Mouse (Mus musculus): Measurements from ENCODE around the gene Ndufs8. TPM values are rescaled to one million over a fixed set of nuclear protein-coding genes. Genes with fewer than 3 reads are reported as not detected.
A peak's percentile ranks its signal among the peaks of the same experiment; 100 is the strongest.

The Ndufs8 gene
- polyA plus RNA-seq, 1 experiment from 2014 or later: 258 TPM

DNA sequence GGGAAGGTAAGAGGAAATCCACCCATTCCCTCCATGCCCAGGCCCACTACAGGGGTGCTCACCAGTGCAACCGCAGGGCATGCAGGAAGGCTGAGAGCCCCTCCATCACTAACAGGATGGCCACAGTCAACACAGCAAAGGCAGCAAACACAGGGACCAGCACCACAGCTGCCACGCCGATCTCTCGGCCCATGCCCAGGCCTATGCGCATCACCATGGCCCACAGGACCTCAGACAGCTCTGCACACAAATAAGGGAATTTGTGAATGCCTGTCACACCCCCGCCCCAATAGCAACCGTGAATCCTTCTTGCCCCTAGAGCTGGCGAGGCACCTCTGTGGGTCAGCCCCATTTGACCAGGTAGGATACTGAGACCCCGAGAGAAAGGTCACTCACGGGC lies 16.4 kb downstream of the Ndufs8 start:
- Histone ChIP-seq H3K36me3 (replicated peaks) (peaks cover 89% of the 10 kb centered on the region), H3K27me3 (replicated peaks; ENCODE audit: low read depth, poor library complexity, severe bottlenecking) (no peaks in the 10 kb centered on the region), H3K9me3 (no peaks in the 10 kb centered on the region), H3K4me1 (peaks cover 10% of the 10 kb centered on the region), H3K4me3 (no peak overlapping the region; the same call in 1 of the 2 replicates), H3K27ac (replicated peaks) (0 out of 2 replicates have a peak overlapping the region, but pooled peaks have one; percentile 7)
- WGBS: 93% methylated on average over 10 of the region's 10 CpGs
- no peak for DNase-seq (ENCODE audit: low spot score)

DNA sequence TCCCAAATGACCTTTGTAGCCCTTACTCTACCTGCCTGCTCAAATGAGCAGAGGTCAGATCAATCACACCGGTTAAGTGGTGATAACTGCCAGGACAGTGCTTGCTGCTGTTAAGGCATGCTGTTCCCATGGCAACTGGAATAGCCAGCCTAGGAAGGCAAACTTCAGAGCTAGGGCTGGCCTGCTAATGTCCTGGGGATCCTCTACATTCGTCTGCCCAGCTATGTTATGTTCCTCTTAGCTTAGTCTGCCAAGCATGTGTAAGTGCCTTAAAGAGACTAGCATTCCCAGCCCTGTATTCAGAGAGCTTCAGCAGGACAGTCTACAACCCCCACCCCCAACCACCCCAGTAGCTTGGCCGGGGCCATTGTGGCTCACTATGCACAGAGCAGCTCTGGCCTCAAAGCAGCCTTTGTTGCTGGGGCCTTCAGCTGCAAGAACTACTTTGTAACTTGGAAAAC lies 17.4 kb downstream of the Ndufs8 start:
- Histone ChIP-seq H3K9me3 (no peaks in the 10 kb centered on the region), H3K27ac (replicated peaks) (peak overlapping the region; percentile 1; the same call in 1 of the 2 replicates), H3K4me3 (no peak overlapping the region), H3K4me1 (peaks cover 10% of the 10 kb centered on the region), H3K36me3 (replicated peaks) (peaks cover 95% of the 10 kb centered on the region), H3K27me3 (replicated peaks; ENCODE audit: low read depth, poor library complexity, severe bottlenecking) (no peaks in the 10 kb centered on the region)
- DNase-seq (ENCODE audit: low spot score): no peak
- 31% methylated on average over 3 of the region's 3 CpGs for WGBS

DNA sequence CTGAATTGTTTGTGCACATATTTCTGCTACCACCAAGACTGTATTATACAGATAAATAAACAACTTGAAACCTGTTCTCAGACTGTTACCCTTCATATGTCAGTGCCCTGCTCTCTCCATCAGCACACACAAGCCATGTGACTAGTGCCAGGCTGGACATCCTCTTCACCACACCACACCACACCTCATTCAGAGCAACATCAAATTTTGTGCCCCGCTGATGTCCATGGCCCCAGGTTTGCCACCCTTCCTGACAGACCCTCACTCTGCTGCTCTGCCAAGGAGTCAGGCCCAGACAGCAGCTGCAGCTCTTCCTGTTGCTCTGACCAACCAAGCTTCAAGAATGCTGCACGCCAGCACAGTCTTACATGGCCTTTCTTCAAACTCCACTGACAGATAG lies 18.3 kb downstream of the Ndufs8 start:
- peaks cover 10% of the 10 kb centered on the region for H3K4me1 ChIP-seq
- no peaks in the 10 kb centered on the region for H3K9me3 ChIP-seq
- H3K4me3 ChIP-seq: no peak overlapping the region
- H3K27ac ChIP-seq (replicated peaks): no peak overlapping the region
- 88% methylated on average over 2 of the region's 2 CpGs for WGBS
- H3K27me3 ChIP-seq (replicated peaks; ENCODE audit: low read depth, poor library complexity, severe bottlenecking): no peaks in the 10 kb centered on the region
- peaks cover 97% of the 10 kb centered on the region for H3K36me3 ChIP-seq (replicated peaks)
- no peak for DNase-seq (ENCODE audit: low spot score)

DNA sequence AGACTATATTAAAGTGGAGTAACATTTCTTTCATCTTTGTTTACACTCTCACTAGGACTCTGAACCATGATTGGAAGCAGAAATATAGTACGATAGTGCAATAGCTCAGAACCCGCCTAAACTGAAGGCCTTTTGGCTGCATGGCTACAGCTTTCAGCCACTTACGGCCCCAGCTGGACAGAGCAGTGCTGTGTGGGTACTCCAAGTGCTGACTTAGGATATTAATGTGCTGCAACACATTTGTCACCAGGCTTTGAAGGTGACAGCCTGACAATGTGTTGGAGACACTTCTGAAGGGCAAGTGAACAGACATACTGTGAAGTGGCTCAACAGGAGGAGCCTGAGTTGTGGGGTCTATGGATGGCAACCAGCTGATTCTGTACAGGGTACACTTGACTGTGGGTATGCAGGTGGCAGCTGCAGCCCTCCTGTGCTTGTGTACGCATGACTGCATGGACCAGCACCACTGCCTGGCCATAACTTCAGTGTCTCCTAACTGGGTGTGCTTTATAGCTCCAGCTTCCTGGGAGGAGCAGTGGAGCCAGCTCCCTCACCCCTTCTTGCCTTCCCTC lies 18.9 kb downstream of the Ndufs8 start:
- Histone ChIP-seq H3K27ac (replicated peaks) (no peak overlapping the region), H3K4me3 (no peak overlapping the region), H3K4me1 (peaks cover 10% of the 10 kb centered on the region), H3K36me3 (replicated peaks) (peaks cover 98% of the 10 kb centered on the region), H3K27me3 (replicated peaks; ENCODE audit: low read depth, poor library complexity, severe bottlenecking) (no peaks in the 10 kb centered on the region), H3K9me3 (no peaks in the 10 kb centered on the region)
- DNase-seq (ENCODE audit: low spot score): no peak
- 96% methylated on average over 4 of the region's 4 CpGs for WGBS

DNA sequence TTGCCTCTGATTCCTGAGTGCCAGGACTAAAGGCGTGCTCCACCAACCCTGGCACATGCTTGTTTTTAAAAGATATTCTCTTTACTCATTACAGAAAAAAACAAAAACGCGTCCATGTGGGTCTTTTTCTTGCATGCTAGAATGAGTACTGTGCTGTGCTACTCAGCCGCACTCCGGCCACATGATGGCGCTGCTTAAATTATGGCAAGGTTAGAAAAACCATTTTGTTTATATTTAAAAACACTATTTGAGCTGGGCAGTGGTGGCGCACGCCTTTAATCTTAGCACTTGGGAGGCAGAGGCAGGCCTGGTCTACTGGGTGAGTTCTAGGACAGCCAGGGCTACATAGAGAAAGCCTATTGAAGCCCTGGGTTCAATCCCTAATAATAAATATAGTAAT lies 22.4 kb downstream of the Ndufs8 start:
- WGBS: 86% methylated on average over 8 of the region's 8 CpGs
- H3K36me3 ChIP-seq (replicated peaks): peaks cover 96% of the 10 kb centered on the region

DNA sequence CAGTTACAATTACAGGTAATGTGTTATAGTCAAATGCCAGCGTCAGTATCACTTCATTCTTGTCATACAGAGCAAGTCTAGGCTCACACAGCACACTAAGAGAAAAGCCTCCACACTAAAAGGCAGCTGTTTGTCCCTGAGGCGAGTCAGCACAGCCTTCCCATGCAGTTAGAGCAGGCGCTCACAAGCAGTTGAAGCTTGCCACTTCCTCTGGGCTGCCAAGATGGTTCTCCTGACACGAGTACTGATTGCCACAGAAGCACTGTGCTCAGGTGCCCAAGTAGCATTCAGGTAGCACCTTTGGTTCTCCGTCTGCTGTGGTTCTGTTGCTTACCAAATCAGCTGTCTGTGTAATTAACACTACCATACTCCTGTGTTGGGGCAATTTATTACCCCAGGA lies 23.5 kb downstream of the Ndufs8 start:
- H3K4me3 ChIP-seq: no peak overlapping the region
- H3K4me1 ChIP-seq: no peaks in the 10 kb centered on the region
- WGBS: 92% methylated on average over 5 of the region's 5 CpGs
- no peak for DNase-seq (ENCODE audit: low spot score)
- H3K27ac ChIP-seq (replicated peaks): no peak overlapping the region
- H3K27me3 ChIP-seq (replicated peaks; ENCODE audit: low read depth, poor library complexity, severe bottlenecking): no peaks in the 10 kb centered on the region
- no peaks in the 10 kb centered on the region for H3K9me3 ChIP-seq
- H3K36me3 ChIP-seq (replicated peaks): peaks cover 96% of the 10 kb centered on the region

More for the DNA sequence above, 22.4 kb downstream of the Ndufs8 start:
- no peak for DNase-seq (ENCODE audit: low spot score)
- Histone ChIP-seq H3K4me1 (peaks cover 5% of the 10 kb centered on the region), H3K27me3 (replicated peaks; ENCODE audit: low read depth, poor library complexity, severe bottlenecking) (no peaks in the 10 kb centered on the region), H3K9me3 (no peaks in the 10 kb centered on the region), H3K4me3 (no peak overlapping the region), H3K27ac (replicated peaks) (no peak overlapping the region)

DNA sequence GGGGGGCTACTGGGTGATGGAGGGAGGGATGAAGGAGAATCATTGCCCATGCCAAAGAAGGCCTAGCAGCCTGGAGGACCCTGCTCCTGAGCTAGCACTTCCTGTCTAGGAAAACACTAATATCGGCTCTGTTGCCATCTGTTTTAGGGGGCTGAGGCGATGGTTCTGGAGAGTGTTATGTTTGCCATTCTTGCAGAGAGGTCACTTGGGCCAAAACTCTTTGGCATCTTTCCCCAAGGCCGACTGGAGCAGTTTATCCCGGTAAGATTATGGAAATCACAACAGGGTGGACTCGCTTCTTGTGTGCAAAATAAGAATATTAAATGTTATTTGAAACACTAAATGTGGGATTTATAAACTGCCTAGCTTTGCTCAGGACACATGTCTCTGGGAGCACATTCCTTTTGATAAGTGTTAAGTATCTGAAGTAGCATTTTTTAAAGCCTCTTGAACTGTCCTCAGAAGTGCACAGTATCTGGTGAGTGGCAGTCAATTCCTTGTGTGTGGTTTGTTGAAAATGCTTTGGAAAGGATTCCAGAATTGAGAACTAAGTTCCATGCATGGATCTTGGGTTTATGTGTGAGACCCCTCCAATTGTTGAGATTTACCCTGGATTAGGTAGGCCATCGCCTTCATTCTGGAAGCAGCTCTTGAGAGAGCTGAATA lies 28.1 kb downstream of the Ndufs8 start:
- Histone ChIP-seq H3K4me1 (no peaks in the 10 kb centered on the region), H3K9me3 (no peaks in the 10 kb centered on the region), H3K4me3 (no peak overlapping the region), H3K36me3 (replicated peaks) (peaks cover 61% of the 10 kb centered on the region), H3K27me3 (replicated peaks; ENCODE audit: low read depth, poor library complexity, severe bottlenecking) (no peaks in the 10 kb centered on the region), H3K27ac (replicated peaks) (no peak overlapping the region)
- 83% methylated on average over 6 of the region's 6 CpGs for WGBS
- DNase-seq (ENCODE audit: low spot score): no peak

DNA sequence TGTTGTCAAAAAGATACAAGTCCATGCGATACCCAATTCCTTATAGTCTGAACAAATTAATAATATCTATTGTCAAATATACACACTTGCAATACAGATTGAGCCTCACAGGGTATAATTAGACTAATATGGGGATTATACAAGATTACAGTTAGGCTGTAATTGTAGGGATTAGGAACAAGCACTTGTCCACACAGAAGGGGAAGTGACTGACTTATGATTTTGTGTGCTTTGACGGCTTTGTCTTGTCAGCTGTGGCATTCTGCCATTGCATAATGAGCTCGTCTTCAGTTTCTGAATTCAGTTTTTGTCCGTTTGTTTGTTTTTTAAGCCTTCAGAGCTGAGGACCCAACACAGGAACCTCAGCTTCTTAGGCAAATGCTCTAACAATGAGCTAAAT lies 30.4 kb downstream of the Ndufs8 start:
- H3K4me1 ChIP-seq: no peaks in the 10 kb centered on the region
- no peak for DNase-seq (ENCODE audit: low spot score)
- WGBS: 84% methylated on average over 4 of the region's 4 CpGs
- peaks cover 52% of the 10 kb centered on the region for H3K36me3 ChIP-seq (replicated peaks)
- no peaks in the 10 kb centered on the region for H3K27me3 ChIP-seq (replicated peaks; ENCODE audit: low read depth, poor library complexity, severe bottlenecking)
- H3K4me3 ChIP-seq: no peak overlapping the region
- H3K27ac ChIP-seq (replicated peaks): no peak overlapping the region
- H3K9me3 ChIP-seq: no peaks in the 10 kb centered on the region

DNA sequence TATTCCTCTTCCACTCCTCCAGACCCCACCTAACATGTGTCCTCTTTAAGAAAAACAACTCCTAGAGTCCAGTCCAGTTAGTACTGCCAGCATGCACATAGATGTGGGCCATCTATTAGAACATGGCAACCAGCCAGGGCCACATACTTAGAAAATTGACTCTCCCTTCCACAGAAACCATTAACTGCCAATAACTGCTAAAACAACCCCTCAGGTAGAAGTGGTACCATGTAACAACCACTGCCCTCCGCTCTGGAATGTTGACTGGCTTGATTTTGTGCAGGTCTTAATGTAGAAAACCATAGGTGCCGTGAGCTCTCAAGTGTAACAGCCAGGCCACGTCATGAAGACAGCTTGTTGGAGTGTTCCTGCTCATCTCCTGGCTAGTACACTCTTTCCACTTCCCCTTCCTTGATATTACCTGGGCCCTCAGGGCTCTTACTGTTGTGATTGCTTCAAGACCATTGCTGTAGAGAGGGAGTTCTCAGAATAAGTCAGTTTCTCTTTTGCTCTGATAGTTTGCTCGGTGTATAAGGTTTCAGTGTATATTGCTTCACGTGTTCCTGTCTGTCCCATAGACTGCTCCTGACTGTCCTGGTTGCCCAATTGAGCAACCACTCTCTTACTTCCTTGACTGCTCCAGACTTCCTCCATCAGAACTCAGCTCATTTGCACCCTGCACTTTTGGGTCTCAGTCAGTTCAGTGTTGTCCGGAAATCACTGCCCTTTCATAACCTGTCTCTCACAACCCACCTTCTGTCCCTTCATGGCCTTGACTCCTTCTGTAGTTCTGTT lies 32.3 kb downstream of the Ndufs8 start:
- H3K36me3 ChIP-seq (replicated peaks): peaks cover 50% of the 10 kb centered on the region
- WGBS: 90% methylated on average over 6 of the region's 6 CpGs
- H3K4me1 ChIP-seq: no peaks in the 10 kb centered on the region
- no peak overlapping the region for H3K4me3 ChIP-seq
- no peak for DNase-seq (ENCODE audit: low spot score)
- H3K27ac ChIP-seq (replicated peaks): no peak overlapping the region
- H3K27me3 ChIP-seq (replicated peaks; ENCODE audit: low read depth, poor library complexity, severe bottlenecking): no peaks in the 10 kb centered on the region
- H3K9me3 ChIP-seq: no peaks in the 10 kb centered on the region

DNA sequence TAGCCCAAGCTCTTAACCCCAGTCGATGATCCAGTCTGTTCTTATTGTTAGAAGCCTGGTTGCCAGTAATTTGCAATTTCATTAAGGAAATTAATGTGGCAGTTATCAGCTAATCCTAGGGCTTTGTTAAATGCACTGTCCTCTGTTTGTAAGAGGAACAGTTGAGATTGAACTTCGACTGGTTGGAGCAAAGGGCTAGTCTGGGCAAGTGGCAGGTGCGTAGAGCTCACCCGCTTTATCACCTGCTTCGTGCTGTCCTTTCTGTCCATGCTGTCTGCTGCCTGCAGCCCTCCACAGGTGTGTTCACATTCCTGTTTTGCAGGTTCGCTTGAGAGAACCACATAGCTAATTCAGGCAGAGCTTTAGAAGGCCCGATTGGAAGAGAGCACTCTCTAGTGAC lies 37.5 kb downstream of the Ndufs8 start:
- H3K36me3 ChIP-seq (replicated peaks): peaks cover 27% of the 10 kb centered on the region
- WGBS: 85% methylated on average over 7 of the region's 7 CpGs
- no peaks in the 10 kb centered on the region for H3K27me3 ChIP-seq (replicated peaks; ENCODE audit: low read depth, poor library complexity, severe bottlenecking)
- no peak for DNase-seq (ENCODE audit: low spot score)
- H3K4me3 ChIP-seq: no peak overlapping the region
- no peaks in the 10 kb centered on the region for H3K9me3 ChIP-seq
- H3K27ac ChIP-seq (replicated peaks): no peak overlapping the region
- peaks cover 7% of the 10 kb centered on the region; the same call in 1 of the 2 replicates for H3K4me1 ChIP-seq

DNA sequence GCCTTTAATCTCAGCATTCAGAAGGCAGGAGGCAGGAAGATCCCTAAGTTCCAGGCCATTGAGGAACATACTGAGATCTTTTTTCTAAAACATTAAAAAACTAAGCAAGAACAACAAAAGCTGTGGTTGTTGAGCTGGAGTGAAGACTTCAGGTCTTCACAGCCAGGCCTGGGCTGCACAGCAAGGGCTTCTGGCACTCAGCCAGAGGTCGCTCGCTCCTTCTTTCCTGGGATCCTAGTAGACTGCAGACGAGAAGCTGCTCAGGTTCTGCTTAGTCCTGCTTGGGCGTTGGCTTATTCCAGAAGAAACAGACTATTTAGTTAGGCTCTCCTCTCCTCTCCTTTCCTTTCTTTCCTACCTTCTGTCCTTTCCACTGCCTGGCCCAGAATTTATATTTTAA lies 40.2 kb downstream of the Ndufs8 start:
- H3K27me3 ChIP-seq (replicated peaks; ENCODE audit: low read depth, poor library complexity, severe bottlenecking): no peaks in the 10 kb centered on the region
- H3K4me1 ChIP-seq: peaks cover 10% of the 10 kb centered on the region; the same call in 1 of the 2 replicates
- H3K36me3 ChIP-seq (replicated peaks): peaks cover 19% of the 10 kb centered on the region
- 87% methylated on average over 4 of the region's 4 CpGs for WGBS
- no peak overlapping the region for H3K27ac ChIP-seq (replicated peaks)
- H3K9me3 ChIP-seq: no peaks in the 10 kb centered on the region
- H3K4me3 ChIP-seq: no peak overlapping the region
- no peak for DNase-seq (ENCODE audit: low spot score)

DNA sequence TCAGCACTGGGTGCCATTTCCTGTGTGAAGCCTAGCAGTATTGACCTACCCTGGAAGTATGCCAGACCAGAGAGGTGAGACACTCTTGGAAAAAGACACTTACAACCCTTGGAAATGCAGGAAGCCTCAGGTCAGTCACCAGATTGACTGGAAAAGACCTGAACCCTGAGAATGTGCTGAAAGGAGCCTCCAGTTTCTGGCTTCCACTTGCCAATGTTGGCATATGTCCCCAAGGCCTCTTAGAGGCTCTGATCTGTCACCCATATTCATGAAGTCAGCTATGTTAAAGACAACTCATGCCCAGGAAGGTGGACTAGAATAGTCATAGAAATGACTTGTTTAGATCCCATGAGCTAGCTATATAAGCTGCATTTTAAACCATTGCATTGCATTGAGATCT lies 41.1 kb downstream of the Ndufs8 start:
- H3K27me3 ChIP-seq (replicated peaks; ENCODE audit: low read depth, poor library complexity, severe bottlenecking): no peaks in the 10 kb centered on the region
- H3K36me3 ChIP-seq (replicated peaks): peaks cover 19% of the 10 kb centered on the region
- H3K4me3 ChIP-seq: no peak overlapping the region
- peaks cover 10% of the 10 kb centered on the region; the same call in 1 of the 2 replicates for H3K4me1 ChIP-seq
- DNase-seq (ENCODE audit: low spot score): no peak
- H3K9me3 ChIP-seq: no peaks in the 10 kb centered on the region
- H3K27ac ChIP-seq (replicated peaks): no peak overlapping the region

Measured in embryonic facial prominence, embryonic 10.5 days (tissue).